In genomic region chr8:128356796-128357539, GRCm38 (mm10) we compare ENCODE assay signal across 8 mouse cellular contexts. TPM values are rescaled to one million over a fixed set of nuclear protein-coding genes. Genes with fewer than 3 reads are reported as not detected.
DNase-seq lines count a peak whose midpoint lies in the region; ATAC-seq and TF ChIP-seq lines count a peak whose summit lies in the region.

No protein-coding gene starts in this region.

- H3K36me3 ChIP-seq in C2C12 (ENCODE audit: control insufficient read depth, insufficient read depth): no peaks in the 10 kb centered on the region
- no peaks in the 10 kb centered on the region for H3K36me3 ChIP-seq in forebrain, embryonic 10.5 days (replicated peaks)
- H3K36me3 ChIP-seq in heart, embryonic 14.5 days (ENCODE audit: control insufficient read depth, insufficient read depth, low read length): no peaks in the 10 kb centered on the region
- no peaks in the 10 kb centered on the region for H3K36me3 ChIP-seq in kidney, postnatal 0 days (ENCODE audit: insufficient read depth, low read length)
- no peaks in the 10 kb centered on the region for H3K36me3 ChIP-seq in liver, embryonic 11.5 days (ENCODE audit: control insufficient read depth, insufficient read depth, low read length)

- peak overlapping the region; percentile 96 for H3K4me2 ChIP-seq in heart, embryonic 14.5 days (ENCODE audit: low read length)
- H3K4me2 ChIP-seq in kidney, postnatal 0 days (ENCODE audit: low read length): peak overlapping the region; percentile 95
- peak overlapping the region; percentile 73 for H3K4me2 ChIP-seq in liver, embryonic 11.5 days

- H3K27me3 ChIP-seq in C2C12 (ENCODE audit: control insufficient read depth, insufficient read depth, insufficient read length): no peaks in the 10 kb centered on the region
- H3K27me3 ChIP-seq in forebrain, embryonic 10.5 days (ENCODE audit: poor library complexity, severe bottlenecking): peaks cover 62% of the 10 kb centered on the region
- H3K27me3 ChIP-seq in heart, embryonic 14.5 days (ENCODE audit: control insufficient read depth, insufficient read depth, low read length): no peaks in the 10 kb centered on the region
- no peaks in the 10 kb centered on the region for H3K27me3 ChIP-seq in kidney, postnatal 0 days (ENCODE audit: insufficient read depth, low read length)
- peaks cover 38% of the 10 kb centered on the region for H3K27me3 ChIP-seq in liver, embryonic 11.5 days (replicated peaks; ENCODE audit: control insufficient read depth, insufficient read depth, low read length)

- no peaks in the 10 kb centered on the region for H3K9me3 ChIP-seq in forebrain, embryonic 10.5 days
- no peaks in the 10 kb centered on the region for H3K9me3 ChIP-seq in heart, embryonic 14.5 days (ENCODE audit: control insufficient read depth, low read length)
- no peaks in the 10 kb centered on the region for H3K9me3 ChIP-seq in kidney, postnatal 0 days (replicated peaks; ENCODE audit: low read length)
- H3K9me3 ChIP-seq in liver, embryonic 11.5 days (ENCODE audit: control insufficient read depth, low read length): no peaks in the 10 kb centered on the region

- DNase-seq in brain, embryonic 18.5 days (ENCODE audit: low read depth, low spot score): peak; percentile 22
- peak; percentile 80 for DNase-seq in forebrain, embryonic 10.5 days (ENCODE audit: extremely low spot score, low spot score)
- peak; percentile 92 for DNase-seq in kidney, postnatal 0 days (ENCODE audit: low spot score)
- peak; percentile 72 for DNase-seq in liver, embryonic 11.5 days (ENCODE audit: low spot score)
- peak; percentile 49 to 52 for DNase-seq in monocyte, adult 2 months (ENCODE audit: low read depth in 1 of 2, low spot score in 2 of 2)
- peak; percentile 50 to 71 for DNase-seq in spleen, postnatal 4 days (ENCODE audit: low spot score in 2 of 2)

- 3% methylated on average over 34 of the region's 49 CpGs for WGBS in forebrain, embryonic 10.5 days
- 2% methylated on average over 40 of the region's 49 CpGs for WGBS in heart, embryonic 14.5 days
- WGBS in kidney, postnatal 0 days: 3% methylated on average over 37 of the region's 49 CpGs
- 2% methylated on average over 39 of the region's 49 CpGs for WGBS in liver, embryonic 11.5 days

- peak overlapping the region; percentile 100 for H3K9ac ChIP-seq in heart, embryonic 14.5 days (ENCODE audit: low read length)
- peak overlapping the region; percentile 44 for H3K9ac ChIP-seq in kidney, postnatal 0 days (ENCODE audit: low read depth, low read length)
- H3K9ac ChIP-seq in liver, embryonic 11.5 days (ENCODE audit: low read depth, low read length): peak overlapping the region; percentile 38; the same call in 1 of the 2 replicates

- H3K27ac ChIP-seq in forebrain, embryonic 10.5 days: peak overlapping the region; percentile 81
- peak overlapping the region; percentile 99 for H3K27ac ChIP-seq in heart, embryonic 14.5 days (replicated peaks in 1 of 2; ENCODE audit: control insufficient read depth in 1 of 2, insufficient read depth in 1 of 2, low read depth in 2 of 2, low read length in 2 of 2)
- H3K27ac ChIP-seq in kidney, postnatal 0 days: peak overlapping the region; percentile 92
- H3K27ac ChIP-seq in liver, embryonic 11.5 days (ENCODE audit: low read depth, low read length): peak overlapping the region; percentile 52

- peak overlapping the region; percentile 80 for H3ac ChIP-seq in C2C12 (ENCODE audit: control insufficient read depth, insufficient read length, low read depth)

- ATAC-seq in heart, embryonic 14.5 days (ENCODE audit: insufficient number of reproducible peaks, insufficient read depth, low FRiP score, low read depth): peak; percentile 80
- peak; percentile 88 for ATAC-seq in kidney, postnatal 0 days (replicated peaks; ENCODE audit: low FRiP score, low read depth)
- peak; percentile 65 for ATAC-seq in liver, embryonic 11.5 days (replicated peaks; ENCODE audit: low FRiP score)

- H3K79me3 ChIP-seq in C2C12 (ENCODE audit: low read depth): peaks cover 4% of the 10 kb centered on the region

- H3K4me1 ChIP-seq in forebrain, embryonic 10.5 days: peaks cover 56% of the 10 kb centered on the region
- peaks cover 3 to 13% of the 10 kb centered on the region in 2 experiments for H3K4me1 ChIP-seq in heart, embryonic 14.5 days (ENCODE audit: control insufficient read depth in 2 of 2, insufficient read depth in 2 of 2, low read length in 2 of 2)
- peaks cover 17% of the 10 kb centered on the region; the same call in 1 of the 2 replicates for H3K4me1 ChIP-seq in kidney, postnatal 0 days (replicated peaks; ENCODE audit: insufficient read depth, low read length)
- 0 out of 2 replicates have a peak, but pooled peaks cover 2% of the 10 kb centered on the region for H3K4me1 ChIP-seq in liver, embryonic 11.5 days (replicated peaks; ENCODE audit: control insufficient read depth, insufficient read depth, low read length)

- peak; percentile 28 for TF ChIP-seq CTCF in C2C12 (IDR thresholded peaks at IDR 0.05; ENCODE audit: control insufficient read depth, insufficient read depth, insufficient read length)
- peak; percentile 67 for TF ChIP-seq CTCF in kidney, postnatal 0 days (IDR thresholded peaks at IDR 0.05; ENCODE audit: low read depth)

- peaks cover 26% of the 10 kb centered on the region for H3K79me2 ChIP-seq in C2C12 (ENCODE audit: control insufficient read depth, insufficient read depth)

- peak overlapping the region; percentile 60 for H3K4me3 ChIP-seq in C2C12 (ENCODE audit: insufficient read depth, poor library complexity, severe bottlenecking)
- H3K4me3 ChIP-seq in forebrain, embryonic 10.5 days: peak overlapping the region; percentile 59
- H3K4me3 ChIP-seq in heart, embryonic 14.5 days (ENCODE audit: control insufficient read depth in 1 of 2, insufficient read depth in 1 of 2, low read depth in 1 of 2, low read length in 2 of 2): peak overlapping the region; percentile 77 to 91
- peak overlapping the region; percentile 86 for H3K4me3 ChIP-seq in kidney, postnatal 0 days (replicated peaks; ENCODE audit: low read depth, low read length)
- H3K4me3 ChIP-seq in liver, embryonic 11.5 days (ENCODE audit: low read depth, low read length): peak overlapping the region; percentile 68

TF ChIP-seq in C2C12, 6 proteins besides CTCF, POLR2A, EP300 and RAD21:
- TF ChIP-seq MYOG (IDR thresholded peaks at IDR 0.05; ENCODE audit: control insufficient read depth, extremely low read depth, insufficient read length): no peak
- TF ChIP-seq MAX (IDR thresholded peaks at IDR 0.05): no peak
- no peak for TF ChIP-seq USF1 (IDR thresholded peaks at IDR 0.05; ENCODE audit: low read depth)
- no peak for TF ChIP-seq CEBPB (IDR thresholded peaks at IDR 0.05; ENCODE audit: low read depth)

RNA-seq across cellular contexts. Expression of gene Nrp1, which starts 1.4 kb away (rescaled TPM):
- polyA plus RNA-seq in C2C12 (2012; fragmentation: generic; extraction: Trizol): 19.1 TPM
- 15.8 and 17.7 TPM in 2 replicates for polyA plus RNA-seq in forebrain, embryonic 10.5 days (2016; fragmentation: Nextera tagmentation; extraction: Ambion mirVana)
- polyA plus RNA-seq in heart, embryonic 14.5 days (2014; fragmentation: Nextera tagmentation; extraction: Ambion mirVana): 126 and 127 TPM in 2 replicates
- polyA plus RNA-seq in kidney, postnatal 0 days (2015; fragmentation: Nextera tagmentation; extraction: Ambion mirVana): 98.4 and 105 TPM in 2 replicates
- 48.5 and 55.3 TPM in 2 replicates for polyA plus RNA-seq in liver, embryonic 11.5 days (2014; fragmentation: Nextera tagmentation; extraction: Ambion mirVana)

Comparison
In these comparisons a context has a peak if more than half of its experiments do, and no peak if none do; other contexts are left out.
1. Peak in every context shown above with its lines: DNase-seq, ATAC-seq, H3K4me3 ChIP-seq and H3K27ac ChIP-seq.
2. DNase-seq: peak in every context shown above with its lines; median percentile 92 in kidney, postnatal 0 days; 80 in forebrain, embryonic 10.5 days; 72 in liver, embryonic 11.5 days; 60 in spleen, postnatal 4 days; 50 in monocyte, adult 2 months; 22 in brain, embryonic 18.5 days.
3. H3K9ac ChIP-seq: peak in every context shown above with its lines; median percentile 100 in heart, embryonic 14.5 days; 44 in kidney, postnatal 0 days; 38 in liver, embryonic 11.5 days.